Mouse (Mus musculus) adrenal gland, postnatal 0 days (tissue): Measurements from ENCODE around the gene Nfyb. TPM values are rescaled to one million over a fixed set of nuclear protein-coding genes. Genes with fewer than 3 reads are reported as not detected.

Experiments used
- polyA plus RNA-seq: library from polyadenylated mRNA; unstranded; fragments of >200 nt; fragmentation: Nextera tagmentation; extraction: Ambion mirVana; gene quantifications from 2 replicates; pipeline ENCODE4 v1.2.1, GENCODE M21; 2015

Nfyb gene
- 26.1 and 27.6 TPM in 2 replicates for polyA plus RNA-seq

DNA sequence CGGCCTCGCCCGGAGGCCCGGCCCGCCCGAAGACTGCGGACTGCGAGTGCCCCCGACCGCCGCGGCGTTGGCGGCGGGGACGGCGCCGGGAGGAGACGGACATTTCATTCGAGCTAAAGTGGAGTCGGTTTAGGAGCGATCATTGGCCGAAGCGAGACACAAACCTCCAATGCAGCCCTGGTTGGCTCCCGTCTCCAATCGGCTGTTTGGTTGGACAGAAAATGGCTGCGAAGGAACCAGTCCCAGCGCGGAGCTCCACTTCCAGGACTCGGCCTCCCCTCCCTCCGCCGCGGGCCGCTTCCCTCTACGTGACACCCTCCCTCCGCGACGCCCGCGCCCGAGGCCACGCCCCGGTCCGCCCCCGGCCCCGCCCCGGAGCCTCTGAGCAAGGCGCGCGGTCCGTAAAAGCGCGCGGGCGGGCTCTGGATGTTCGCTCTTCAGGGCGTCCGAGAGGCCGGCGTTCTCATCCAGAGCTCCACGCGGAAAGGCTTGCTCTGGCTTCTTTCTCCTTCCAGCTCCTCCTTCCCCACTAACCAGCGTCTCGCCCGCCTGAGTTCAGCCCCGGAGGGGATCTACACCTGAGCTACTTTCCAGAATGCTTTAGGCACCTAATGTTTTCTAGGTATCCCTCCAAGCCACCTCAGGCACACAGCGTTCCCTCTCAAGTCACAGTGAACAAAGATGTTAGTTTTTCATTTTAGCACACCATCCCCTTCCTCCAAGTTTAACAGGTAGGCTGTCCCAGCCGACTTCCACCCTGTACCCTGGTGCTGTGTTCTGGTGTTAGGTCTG is at the start of gene Nfyb:
Nfyb (minus strand) TSS at position 305 of the 792 bp plus-strand sequence.

Other genes starting within 250 kb of the Nfyb start
- gene 1190007I07Rik, start 140.9 kb downstream of the Nfyb start, polyA plus RNA-seq: 48.1 and 67.1 TPM in 2 replicates
- gene Tdg, start 134.3 kb downstream of the Nfyb start, polyA plus RNA-seq: 43.8 and 50.2 TPM in 2 replicates
- gene Glt8d2, start 73.5 kb downstream of the Nfyb start, polyA plus RNA-seq: 6.5 and 12.0 TPM in 2 replicates
- gene Hcfc2, start 68.0 kb downstream of the Nfyb start, polyA plus RNA-seq: 19.4 and 27.4 TPM in 2 replicates
- 39.6 and 43.1 TPM in 2 replicates for gene Txnrd1, start 69.8 kb upstream of the Nfyb start, polyA plus RNA-seq
- gene Eid3, start 102.5 kb upstream of the Nfyb start, polyA plus RNA-seq: 0.17 TPM in 1 of 2 replicates, not detected in the other
- 1.8 and 2.9 TPM in 2 replicates for gene Chst11, start 221.4 kb upstream of the Nfyb start, polyA plus RNA-seq